Mouse (Mus musculus) CH12.LX (cell line): Measurements from ENCODE around the gene Slc17a3.

Source experiments
- CHD1 ChIP-seq: IDR thresholded peaks from 2 replicates; pipeline ENCODE4 v1.6.1; 2012; ENCODE audit warnings: low read depth, low read length, improper control_type of control experiment, inconsistent platforms
- CHD2 ChIP-seq: IDR thresholded peaks from 2 replicates; pipeline ENCODE4 v1.6.1; 2011; ENCODE audit warnings: low read length, improper control_type of control experiment
- CTCF ChIP-seq, 2 experiments: IDR thresholded peaks in 1 of 2; conservative IDR thresholded peaks in 1 of 2; 2 replicates each; pipeline ENCODE4 v1.5.1; 2011 to 2012; ENCODE audit warnings: low read depth in 2 of 2, low read length in 2 of 2, improper control_type of control experiment in 1 of 2, inconsistent platforms in 1 of 2, mild to moderate bottlenecking in 1 of 2, moderate library complexity in 1 of 2
- EP300 ChIP-seq: IDR thresholded peaks from 2 replicates; pipeline ENCODE4 v1.6.1; 2011; ENCODE audit warnings: low read length, improper control_type of control experiment
- ETS1 ChIP-seq: conservative IDR thresholded peaks from 2 replicates; pipeline ENCODE4 v1.6.1; 2012; ENCODE audit warnings: low read depth, mild to moderate bottlenecking, inconsistent platforms, low read length, improper control_type of control experiment, moderate library complexity
- MAZ ChIP-seq: IDR thresholded peaks from 2 replicates; pipeline ENCODE4 v1.6.1; 2012; ENCODE audit warnings: low read depth, mild to moderate bottlenecking, inconsistent platforms, low read length, improper control_type of control experiment, moderate library complexity
- USF1 ChIP-seq: IDR thresholded peaks from 2 replicates; pipeline ENCODE4 v1.6.1; 2014; ENCODE audit warnings: low read depth, mild to moderate bottlenecking, inconsistent platforms, low read length, improper control_type of control experiment
- ZC3H11A ChIP-seq: IDR thresholded peaks from 2 replicates; pipeline ENCODE4 v1.6.1; 2012; ENCODE audit warnings: low read depth, mild to moderate bottlenecking, inconsistent platforms, low read length, improper control_type of control experiment

- TF ChIP-seq ZC3H11A = no peak
- TF ChIP-seq ETS1 = no peak
- no peak for TF ChIP-seq CHD2
- no peak for TF ChIP-seq USF1
- no peak for TF ChIP-seq CTCF (conservative IDR thresholded peaks at IDR 0.05 in 1 of 2, IDR thresholded peaks at IDR 0.05 in 1 of 2; ENCODE audit: low read depth in 2 of 2, low read length in 2 of 2)
- no peak for TF ChIP-seq MAZ
- no peak for TF ChIP-seq CHD1
- TF ChIP-seq EP300 = no peak
These were observed 25.5 kb downstream of the Slc17a3 start for GRCm38 (mm10) chr13:23864711-23865110.
